Comparison of ENCODE assay signal across 9 mouse cellular contexts in genomic region chr15:102922012-102922362, GRCm38 (mm10). TPM values are rescaled to one million over a fixed set of nuclear protein-coding genes. Genes with fewer than 3 reads are reported as not detected.
DNase-seq lines count a peak whose midpoint lies in the region; ATAC-seq and TF ChIP-seq lines count a peak whose summit lies in the region.
"Had no signal": no experiment of that assay in that cellular context is flagged by ENCODE, and none has a peak within 500 bp of the region (broad histone marks: within the 10 kb centered on the region; RNA-seq: fewer than 3 reads in every experiment).

No protein-coding gene starts in this region.

- no peak overlapping the region for H3K9ac ChIP-seq in forebrain, embryonic 14.5 days (ENCODE audit: low read length)
- H3K9ac ChIP-seq in forebrain, embryonic 16.5 days (replicated peaks; ENCODE audit: low read depth, low read length): no peak overlapping the region
- no peak overlapping the region for H3K9ac ChIP-seq in lung, embryonic 14.5 days
- no peak overlapping the region for H3K9ac ChIP-seq in intestine, embryonic 15.5 days
- peak overlapping the region; percentile 31 for H3K9ac ChIP-seq in neural tube, embryonic 15.5 days (replicated peaks)
- H3K9ac ChIP-seq: embryonic facial prominence, embryonic 12.5 days had no signal

- no peak overlapping the region for H3K4me2 ChIP-seq in forebrain, embryonic 14.5 days (ENCODE audit: low read length)
- H3K4me2 ChIP-seq in forebrain, embryonic 16.5 days (ENCODE audit: low read length): no peak overlapping the region
- H3K4me2 ChIP-seq in lung, embryonic 14.5 days: no peak overlapping the region
- H3K4me2 ChIP-seq in intestine, embryonic 15.5 days (replicated peaks): no peak overlapping the region
- H3K4me2 ChIP-seq in neural tube, embryonic 15.5 days: peak overlapping the region; percentile 39; the same call in 1 of the 2 replicates

- ATAC-seq in forebrain, embryonic 14.5 days: peak; percentile 10; the same call in 1 of the 2 replicates
- ATAC-seq in forebrain, embryonic 16.5 days: no peak
- ATAC-seq in lung, embryonic 14.5 days (ENCODE audit: insufficient read depth): peak; percentile 56
- ATAC-seq in intestine, embryonic 15.5 days: peak; percentile 58
- 0 out of 2 replicates have a peak, but pooled peaks have one; percentile 17 for ATAC-seq in neural tube, embryonic 15.5 days (ENCODE audit: low FRiP score)

- no peak overlapping the region for H3K4me3 ChIP-seq in forebrain, embryonic 14.5 days (ENCODE audit: low read depth, low read length)
- H3K4me3 ChIP-seq in forebrain, embryonic 16.5 days (replicated peaks; ENCODE audit: low read length): no peak overlapping the region
- 0 out of 2 replicates have a peak overlapping the region, but pooled peaks have one; percentile 5 for H3K4me3 ChIP-seq in lung, embryonic 14.5 days (ENCODE audit: low read depth, low read length)
- H3K4me3 ChIP-seq in intestine, embryonic 15.5 days (replicated peaks): no peak overlapping the region
- peak overlapping the region; percentile 35 for H3K4me3 ChIP-seq in neural tube, embryonic 15.5 days (replicated peaks)
- H3K4me3 ChIP-seq: embryonic facial prominence, embryonic 12.5 days had no signal

- H3K4me1 ChIP-seq in forebrain, embryonic 14.5 days (ENCODE audit: control insufficient read depth, insufficient read depth, low read length): no peaks in the 10 kb centered on the region
- peaks cover 10% of the 10 kb centered on the region for H3K4me1 ChIP-seq in forebrain, embryonic 16.5 days (replicated peaks; ENCODE audit: control insufficient read depth, insufficient read depth, low read length)
- no peaks in the 10 kb centered on the region for H3K4me1 ChIP-seq in lung, embryonic 14.5 days (ENCODE audit: insufficient read depth)
- peaks cover 9% of the 10 kb centered on the region; the same call in 1 of the 2 replicates for H3K4me1 ChIP-seq in intestine, embryonic 15.5 days (replicated peaks)
- peaks cover 17% of the 10 kb centered on the region for H3K4me1 ChIP-seq in neural tube, embryonic 15.5 days

- H3K36me3 ChIP-seq in forebrain, embryonic 14.5 days (ENCODE audit: control insufficient read depth, insufficient read depth, low read length): no peaks in the 10 kb centered on the region
- H3K36me3 ChIP-seq in forebrain, embryonic 16.5 days (ENCODE audit: control insufficient read depth, insufficient read depth): no peaks in the 10 kb centered on the region
- H3K36me3 ChIP-seq in lung, embryonic 14.5 days (ENCODE audit: insufficient read depth): no peaks in the 10 kb centered on the region
- H3K36me3 ChIP-seq in intestine, embryonic 15.5 days: no peaks in the 10 kb centered on the region
- H3K36me3 ChIP-seq in neural tube, embryonic 15.5 days: no peaks in the 10 kb centered on the region
- H3K36me3 ChIP-seq: embryonic facial prominence, embryonic 12.5 days had no signal

- peaks cover 99% of the 10 kb centered on the region for H3K27me3 ChIP-seq in forebrain, embryonic 14.5 days (replicated peaks; ENCODE audit: control insufficient read depth, insufficient read depth, low read length)
- peaks cover 85% of the 10 kb centered on the region for H3K27me3 ChIP-seq in forebrain, embryonic 16.5 days (replicated peaks; ENCODE audit: control insufficient read depth, insufficient read depth, low read length)
- peaks cover 99% of the 10 kb centered on the region for H3K27me3 ChIP-seq in lung, embryonic 14.5 days (ENCODE audit: insufficient read depth, low read length)
- peaks cover 93% of the 10 kb centered on the region for H3K27me3 ChIP-seq in intestine, embryonic 15.5 days (replicated peaks)
- H3K27me3 ChIP-seq in neural tube, embryonic 15.5 days (replicated peaks): peaks cover 81% of the 10 kb centered on the region

- DNase-seq in forebrain, embryonic 14.5 days (ENCODE audit: low spot score): no peak
- DNase-seq in lung, embryonic 14.5 days: peak; percentile 62
- DNase-seq in lung, adult 18-20 months: no peak
- no peak for DNase-seq in adipocyte (ENCODE audit: low spot score)
- DNase-seq in natural killer cell, adult 2 months (ENCODE audit: low spot score in 2 of 2): no peak

- H3K27ac ChIP-seq in forebrain, embryonic 14.5 days (ENCODE audit: low read depth, low read length): no peak overlapping the region
- H3K27ac ChIP-seq in forebrain, embryonic 16.5 days (ENCODE audit: low read length): no peak overlapping the region
- no peak overlapping the region for H3K27ac ChIP-seq in lung, embryonic 14.5 days (ENCODE audit: low read depth)
- H3K27ac ChIP-seq in intestine, embryonic 15.5 days: no peak overlapping the region
- H3K27ac ChIP-seq in neural tube, embryonic 15.5 days (replicated peaks): peak overlapping the region; percentile 24; the same call in 1 of the 2 replicates
- H3K27ac ChIP-seq: embryonic facial prominence, embryonic 12.5 days had no signal

- no peaks in the 10 kb centered on the region for H3K9me3 ChIP-seq in forebrain, embryonic 14.5 days (replicated peaks; ENCODE audit: control insufficient read depth, low read length)
- no peaks in the 10 kb centered on the region for H3K9me3 ChIP-seq in forebrain, embryonic 16.5 days (ENCODE audit: control insufficient read depth, low read length)
- no peaks in the 10 kb centered on the region for H3K9me3 ChIP-seq in lung, embryonic 14.5 days (ENCODE audit: low read depth, low read length)
- H3K9me3 ChIP-seq in intestine, embryonic 15.5 days: no peaks in the 10 kb centered on the region
- H3K9me3 ChIP-seq in neural tube, embryonic 15.5 days (replicated peaks): no peaks in the 10 kb centered on the region
- H3K9me3 ChIP-seq: embryonic facial prominence, embryonic 12.5 days had no signal

- WGBS in forebrain, embryonic 14.5 days: under 1% methylated on average over 24 of the region's 24 CpGs
- WGBS in forebrain, embryonic 16.5 days: under 1% methylated on average over 24 of the region's 24 CpGs
- under 1% methylated on average over 24 of the region's 24 CpGs for WGBS in lung, embryonic 14.5 days
- WGBS in intestine, embryonic 15.5 days: 2% methylated on average over 23 of the region's 24 CpGs
- under 1% methylated on average over 24 of the region's 24 CpGs for WGBS in neural tube, embryonic 15.5 days

- no peak for TF ChIP-seq CTCF in lung, embryonic 14.5 days (IDR thresholded peaks at IDR 0.05; ENCODE audit: low read depth)

RNA-seq across cellular contexts. Expression of gene Hoxc13, which starts 1.1 kb away (rescaled TPM):
- not detected in 2 replicates for polyA plus RNA-seq in forebrain, embryonic 14.5 days (2014; fragmentation: Nextera tagmentation; extraction: Ambion mirVana)
- polyA plus RNA-seq in forebrain, embryonic 16.5 days (2015; fragmentation: Nextera tagmentation; extraction: Ambion mirVana): not detected in 2 replicates
- not detected in 2 replicates for polyA plus RNA-seq in lung, embryonic 14.5 days (2014; fragmentation: Nextera tagmentation; extraction: Ambion mirVana)
- not detected in 2 replicates for polyA plus RNA-seq in intestine, embryonic 15.5 days (2015; fragmentation: Nextera tagmentation; extraction: Ambion mirVana)
- polyA plus RNA-seq in neural tube, embryonic 15.5 days (2015; fragmentation: Nextera tagmentation; extraction: Ambion mirVana): 5.7 and 9.3 TPM in 2 replicates

RNA-seq across cellular contexts. Expression of gene Hoxc12, which starts 14.6 kb away (rescaled TPM):
- not detected in 2 replicates for polyA plus RNA-seq in forebrain, embryonic 14.5 days (2014; fragmentation: Nextera tagmentation; extraction: Ambion mirVana)
- not detected in 2 replicates for polyA plus RNA-seq in forebrain, embryonic 16.5 days (2015; fragmentation: Nextera tagmentation; extraction: Ambion mirVana)
- polyA plus RNA-seq in lung, embryonic 14.5 days (2014; fragmentation: Nextera tagmentation; extraction: Ambion mirVana): not detected in 2 replicates
- not detected in 2 replicates for polyA plus RNA-seq in intestine, embryonic 15.5 days (2015; fragmentation: Nextera tagmentation; extraction: Ambion mirVana)
- 12.7 and 19.7 TPM in 2 replicates for polyA plus RNA-seq in neural tube, embryonic 15.5 days (2015; fragmentation: Nextera tagmentation; extraction: Ambion mirVana)
- polyA plus RNA-seq: embryonic facial prominence, embryonic 12.5 days had no signal

RNA-seq across cellular contexts. Expression of gene Hoxc11, which starts 32.2 kb away (rescaled TPM):
- not detected in 2 replicates for polyA plus RNA-seq in forebrain, embryonic 14.5 days (2014; fragmentation: Nextera tagmentation; extraction: Ambion mirVana)
- not detected in 2 replicates for polyA plus RNA-seq in forebrain, embryonic 16.5 days (2015; fragmentation: Nextera tagmentation; extraction: Ambion mirVana)
- not detected in 2 replicates for polyA plus RNA-seq in lung, embryonic 14.5 days (2014; fragmentation: Nextera tagmentation; extraction: Ambion mirVana)
- polyA plus RNA-seq in intestine, embryonic 15.5 days (2015; fragmentation: Nextera tagmentation; extraction: Ambion mirVana): not detected in 2 replicates
- polyA plus RNA-seq in neural tube, embryonic 15.5 days (2015; fragmentation: Nextera tagmentation; extraction: Ambion mirVana): 2.1 and 5.6 TPM in 2 replicates
- polyA plus RNA-seq: embryonic facial prominence, embryonic 12.5 days had no signal

RNA-seq across cellular contexts. Expression of gene Hoxc10, which starts 44.6 kb away (rescaled TPM):
- polyA plus RNA-seq in forebrain, embryonic 14.5 days (2014; fragmentation: Nextera tagmentation; extraction: Ambion mirVana): not detected in 2 replicates
- not detected in 2 replicates for polyA plus RNA-seq in forebrain, embryonic 16.5 days (2015; fragmentation: Nextera tagmentation; extraction: Ambion mirVana)
- polyA plus RNA-seq in lung, embryonic 14.5 days (2014; fragmentation: Nextera tagmentation; extraction: Ambion mirVana): not detected in 2 replicates
- 1.9 and 2.6 TPM in 2 replicates for polyA plus RNA-seq in intestine, embryonic 15.5 days (2015; fragmentation: Nextera tagmentation; extraction: Ambion mirVana)
- 51.3 and 71.0 TPM in 2 replicates for polyA plus RNA-seq in neural tube, embryonic 15.5 days (2015; fragmentation: Nextera tagmentation; extraction: Ambion mirVana)
- polyA plus RNA-seq: embryonic facial prominence, embryonic 12.5 days had no signal

RNA-seq across cellular contexts. Expression of gene Hoxc5, which starts 45.3 kb away (rescaled TPM):
- polyA plus RNA-seq in forebrain, embryonic 14.5 days (2014; fragmentation: Nextera tagmentation; extraction: Ambion mirVana): not detected in 2 replicates
- polyA plus RNA-seq in forebrain, embryonic 16.5 days (2015; fragmentation: Nextera tagmentation; extraction: Ambion mirVana): not detected in 2 replicates
- 0.62 and 0.74 TPM in 2 replicates for polyA plus RNA-seq in lung, embryonic 14.5 days (2014; fragmentation: Nextera tagmentation; extraction: Ambion mirVana)
- 7.7 and 10.1 TPM in 2 replicates for polyA plus RNA-seq in intestine, embryonic 15.5 days (2015; fragmentation: Nextera tagmentation; extraction: Ambion mirVana)
- polyA plus RNA-seq in neural tube, embryonic 15.5 days (2015; fragmentation: Nextera tagmentation; extraction: Ambion mirVana): 14.6 and 20.7 TPM in 2 replicates

Comparison
In these comparisons a context has a peak if more than half of its experiments do, and no peak if none do; other contexts are left out.
1. H3K4me3 ChIP-seq: peak in lung, embryonic 14.5 days (single experiment) and neural tube, embryonic 15.5 days (single experiment); none in forebrain, embryonic 14.5 days (single experiment), forebrain, embryonic 16.5 days (single experiment) and intestine, embryonic 15.5 days (single experiment).
2. RNA of gene Hoxc12, which starts 14.6 kb away (polyA plus RNA-seq): 12.7 to 19.7 TPM in neural tube, embryonic 15.5 days; not detected in forebrain, embryonic 14.5 days, not detected in forebrain, embryonic 16.5 days, not detected in lung, embryonic 14.5 days and not detected in intestine, embryonic 15.5 days; every median in the first group is over 10 times any median in the second.